Mouse (Mus musculus): Measurements from ENCODE around the gene Gtpbp1.

Gene Gtpbp1

GRCm38 (mm10) chr15:79684616-79685015, 6.0 kb upstream of the Gtpbp1 start:
- ATAC-seq (ENCODE audit: insufficient number of reproducible peaks, low FRiP score, low TSS enrichment), result no peak

DNA sequence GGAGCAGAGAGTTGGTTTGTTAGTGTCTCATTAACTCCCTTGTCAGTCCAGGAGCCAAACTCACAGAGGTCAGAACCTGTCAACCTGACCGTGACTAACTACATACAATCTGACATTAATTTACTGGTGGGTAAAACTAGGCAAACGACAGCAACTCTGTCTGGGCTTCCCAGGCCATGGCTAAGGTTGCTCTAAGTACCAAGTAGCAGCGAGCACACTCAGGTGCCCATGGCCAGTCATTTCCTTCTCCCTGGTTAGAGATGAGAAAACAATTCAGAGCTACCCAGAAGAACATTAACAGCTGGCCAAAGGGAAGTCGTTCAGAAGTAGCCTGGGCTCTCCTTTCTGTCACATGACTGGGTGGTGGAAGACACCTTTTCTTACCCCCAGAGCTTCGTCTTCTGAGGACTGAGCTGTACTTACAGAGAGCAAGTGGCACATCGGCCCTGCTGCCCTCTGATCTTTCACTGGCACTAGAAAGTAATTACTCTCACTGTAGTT, 5.5 kb upstream of the Gtpbp1 start:
- no peak for ATAC-seq (ENCODE audit: insufficient number of reproducible peaks, low FRiP score, low TSS enrichment)

- no peak for ATAC-seq (ENCODE audit: insufficient number of reproducible peaks, low FRiP score, low TSS enrichment)
Measured at GRCm38 (mm10) chr15:79686046-79686869, 4.4 kb upstream of the Gtpbp1 start.

DNA sequence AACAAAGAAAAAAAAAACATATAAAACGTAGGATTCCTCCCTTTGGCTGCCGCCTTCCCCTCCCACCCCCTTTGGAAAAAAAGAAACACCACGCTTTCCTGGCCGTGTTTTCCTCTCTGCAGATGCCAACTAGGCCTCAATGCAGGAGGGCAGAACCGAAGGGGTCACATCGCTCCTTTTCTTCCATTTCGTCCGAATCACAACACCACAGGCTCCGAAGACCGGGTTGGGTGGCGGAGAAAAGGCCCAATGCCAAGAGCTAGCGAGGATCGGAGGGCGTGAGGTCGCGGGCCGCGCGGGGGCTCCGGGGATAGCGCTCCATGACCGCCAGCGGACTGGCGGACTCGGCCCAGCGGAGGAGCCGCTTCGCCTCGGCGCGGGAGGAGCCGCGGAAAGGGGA, 3.5 kb upstream of the Gtpbp1 start:
- ATAC-seq (ENCODE audit: insufficient number of reproducible peaks, low FRiP score, low TSS enrichment), result no peak

DNA sequence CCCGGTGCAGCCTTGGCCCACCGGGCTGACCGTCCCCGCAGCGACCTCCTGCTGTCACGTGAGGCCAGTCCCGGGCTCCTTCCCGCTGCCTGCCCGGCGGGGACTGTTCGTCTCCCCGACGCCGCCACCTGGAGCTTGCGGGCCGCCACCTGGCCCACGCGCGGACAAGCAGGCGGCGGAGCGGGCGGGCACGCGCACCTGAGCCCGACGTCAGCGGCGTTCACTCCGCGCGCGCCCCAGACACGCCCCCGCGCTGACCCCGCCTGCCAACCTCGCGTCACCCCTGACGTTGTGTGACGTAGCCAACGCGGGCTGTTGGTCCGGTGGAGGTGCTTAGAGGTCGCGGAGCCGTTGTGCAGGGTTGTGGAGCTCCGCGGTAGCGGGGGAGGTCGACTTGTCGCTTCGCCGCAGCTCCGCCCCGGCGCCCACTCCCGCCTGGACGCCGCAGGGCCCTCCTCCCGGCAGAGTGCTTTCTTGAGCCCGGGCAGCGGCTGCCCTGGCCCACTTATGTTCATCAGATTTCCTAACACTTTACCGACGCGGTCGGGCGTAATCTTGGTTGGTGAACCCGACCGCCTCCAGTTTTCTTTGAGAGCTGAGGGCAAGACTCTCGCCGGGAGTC, 2.9 kb upstream of the Gtpbp1 start, which contains the start of gene Josd1:
Gene Josd1 (minus strand): TSS at position 274 of the 622 bp plus-strand sequence.
- ATAC-seq (ENCODE audit: insufficient number of reproducible peaks, low FRiP score, low TSS enrichment), result peak; percentile 64

- no peak for ATAC-seq (ENCODE audit: insufficient number of reproducible peaks, low FRiP score, low TSS enrichment)
Measured at GRCm38 (mm10) chr15:79688268-79688956, 2.2 kb upstream of the Gtpbp1 start.

DNA sequence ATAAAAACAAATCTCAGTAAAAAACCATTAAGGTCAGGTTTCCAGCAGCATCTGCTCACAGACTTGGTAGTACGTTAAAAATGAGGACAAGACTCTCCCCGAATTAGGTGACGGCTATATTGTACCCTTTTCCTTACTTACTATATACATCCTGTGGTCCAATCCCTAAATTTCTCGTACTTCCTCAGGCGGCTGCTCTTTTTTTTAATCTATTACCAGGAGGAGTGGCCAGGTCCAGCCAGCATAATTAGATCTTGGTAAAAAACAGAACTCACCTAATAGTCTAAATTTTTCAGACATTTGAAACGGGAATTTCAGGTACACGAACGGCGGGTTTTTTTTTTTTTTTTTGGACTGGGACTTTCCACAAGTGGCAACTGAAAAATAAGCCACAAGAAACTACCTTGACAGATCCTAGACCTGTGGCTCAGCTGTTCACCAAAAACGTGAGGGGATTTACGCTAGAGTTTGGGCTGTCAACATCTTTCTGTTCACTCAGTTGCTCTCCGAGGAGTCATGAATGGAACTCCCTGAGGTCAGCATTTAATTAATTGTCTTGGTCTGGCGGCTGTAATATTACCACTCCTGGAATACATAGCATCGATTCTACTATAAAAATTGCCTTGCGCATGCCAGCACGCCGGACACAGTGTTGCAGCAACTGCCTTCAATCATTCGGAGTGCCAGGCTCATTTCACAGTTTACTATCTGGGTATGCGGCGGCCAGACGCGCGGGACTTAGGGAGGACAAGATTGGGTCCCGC, 801 bp upstream of the Gtpbp1 start:
- no peak for ATAC-seq (ENCODE audit: insufficient number of reproducible peaks, low FRiP score, low TSS enrichment)

DNA sequence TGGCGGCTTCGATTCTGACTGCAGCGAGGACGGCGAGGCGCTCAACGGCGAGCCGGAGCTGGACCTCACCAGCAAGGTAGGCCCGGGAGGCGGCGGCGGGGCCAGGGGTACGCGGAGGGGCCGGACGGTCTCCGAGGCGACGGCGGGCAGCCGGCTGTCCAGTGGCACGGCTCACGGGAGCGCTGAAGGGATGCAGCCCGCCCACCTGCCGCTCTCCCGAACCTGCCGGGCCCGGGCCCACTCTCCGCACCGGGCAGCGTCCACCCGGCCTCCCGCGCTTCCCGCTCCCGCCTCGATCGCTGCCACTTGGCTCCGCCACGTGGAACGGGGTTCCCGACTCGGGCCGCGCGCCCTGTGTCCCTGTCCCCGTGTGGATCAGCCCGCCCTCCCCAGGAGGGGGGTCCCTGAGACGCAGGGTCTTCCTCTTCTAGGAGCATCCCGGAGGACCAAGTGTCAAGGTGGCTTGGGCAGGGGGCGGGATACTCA, 421 bp downstream of the Gtpbp1 start:
- ATAC-seq (ENCODE audit: insufficient number of reproducible peaks, low FRiP score, low TSS enrichment), result peak; percentile 2; the same call in 1 of the 2 replicates

GRCm38 (mm10) chr15:79692334-79692733, 1.7 kb downstream of the Gtpbp1 start:
- ATAC-seq (ENCODE audit: insufficient number of reproducible peaks, low FRiP score, low TSS enrichment), result no peak

GRCm38 (mm10) chr15:79693740-79694139, 3.1 kb downstream of the Gtpbp1 start:
- ATAC-seq (ENCODE audit: insufficient number of reproducible peaks, low FRiP score, low TSS enrichment), result no peak

DNA sequence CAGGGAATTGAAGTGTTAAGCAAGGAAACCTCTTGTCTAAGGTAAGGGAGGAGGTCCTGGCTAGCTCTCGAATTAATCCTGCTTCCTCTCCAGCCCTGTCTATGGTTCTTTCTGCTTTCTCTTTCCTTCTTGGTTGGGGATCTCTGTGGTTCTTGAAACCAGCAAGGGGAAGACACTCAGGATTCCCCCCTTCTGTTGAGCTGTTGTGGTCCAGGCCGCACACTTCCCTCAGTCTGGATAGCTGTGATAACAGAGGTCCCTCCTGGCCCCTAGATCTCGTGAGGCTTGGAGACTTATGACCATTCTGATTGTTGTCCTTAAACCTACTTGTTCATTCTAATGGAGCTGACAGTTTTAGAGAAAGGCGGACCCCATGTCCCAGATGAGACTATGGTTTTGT, 3.9 kb downstream of the Gtpbp1 start:
- no peak for ATAC-seq (ENCODE audit: insufficient number of reproducible peaks, low FRiP score, low TSS enrichment)

- ATAC-seq (ENCODE audit: insufficient number of reproducible peaks, low FRiP score, low TSS enrichment), result no peak
Measured at GRCm38 (mm10) chr15:79695516-79695915, 4.9 kb downstream of the Gtpbp1 start.

DNA sequence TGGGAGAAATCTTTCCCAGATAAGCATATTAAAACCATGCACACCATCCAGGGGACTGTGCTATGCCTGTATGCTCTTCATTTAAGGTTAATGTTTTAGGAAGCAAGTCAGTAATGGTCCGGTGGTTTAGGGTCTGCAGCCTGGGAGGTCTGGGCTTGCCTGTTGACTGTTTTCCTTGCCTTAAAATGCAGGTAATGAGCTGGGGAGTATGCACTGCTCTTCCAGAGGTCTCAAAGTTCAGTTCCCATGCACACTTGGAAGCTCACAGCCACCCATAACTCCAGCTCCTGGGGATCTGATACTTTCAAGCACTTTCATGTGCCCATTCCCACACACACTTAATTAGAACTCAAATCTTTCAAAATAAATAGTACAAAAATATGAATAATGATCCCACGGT, 5.9 kb downstream of the Gtpbp1 start:
- ATAC-seq (ENCODE audit: insufficient number of reproducible peaks, low FRiP score, low TSS enrichment), result no peak

DNA sequence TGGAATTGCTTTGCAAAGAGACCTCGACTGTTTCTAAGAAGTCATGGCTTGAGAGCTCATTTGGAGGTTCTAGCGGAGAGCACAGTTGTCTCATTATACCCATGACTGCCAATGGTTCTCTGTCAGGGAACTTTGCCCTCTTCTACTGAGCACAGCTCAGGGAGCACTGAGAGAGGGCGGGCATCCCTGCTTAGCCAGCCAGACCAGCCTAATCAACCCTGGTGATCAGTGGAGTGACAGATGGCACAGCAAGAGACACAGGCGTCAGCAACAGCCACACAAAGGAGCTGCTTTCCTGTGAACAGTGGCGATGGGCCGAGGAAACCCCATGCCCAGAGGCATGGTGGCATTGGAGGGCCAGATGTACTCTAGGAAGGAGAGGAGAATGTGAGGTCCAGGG, 6.4 kb downstream of the Gtpbp1 start:
- peak; percentile 70; the same call in 1 of the 2 replicates for ATAC-seq (ENCODE audit: insufficient number of reproducible peaks, low FRiP score, low TSS enrichment)

GRCm38 (mm10) chr15:79697558-79698187, 7.0 kb downstream of the Gtpbp1 start:
- no peak for ATAC-seq (ENCODE audit: insufficient number of reproducible peaks, low FRiP score, low TSS enrichment)

DNA sequence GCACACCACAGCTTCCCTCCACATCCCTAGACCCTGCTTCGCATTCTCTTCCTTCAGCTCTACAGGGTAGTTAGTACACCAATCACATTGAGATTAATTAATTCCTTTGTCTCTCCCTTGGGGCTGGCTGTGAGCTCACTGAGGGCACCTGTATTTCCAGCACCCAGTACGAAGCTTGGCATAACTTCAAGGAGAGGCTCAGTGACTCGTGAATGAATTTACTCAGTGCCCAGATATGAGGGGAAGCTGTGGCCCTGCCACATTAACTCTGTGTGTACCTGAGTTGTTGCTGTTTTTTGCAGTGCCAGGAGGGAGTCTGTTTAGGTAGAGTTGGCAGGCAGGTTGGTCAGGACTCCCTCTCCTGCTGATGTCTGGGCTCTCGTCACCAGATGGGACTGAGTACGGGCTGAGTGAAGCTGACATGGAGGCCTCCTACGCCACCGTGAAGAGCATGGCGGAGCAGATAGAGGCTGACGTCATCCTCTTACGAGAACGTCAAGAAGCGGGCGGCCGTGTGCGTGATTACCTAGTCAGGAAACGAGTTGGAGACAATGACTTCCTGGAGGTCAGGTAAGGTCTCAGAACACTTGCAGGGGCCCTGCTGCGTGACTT, 16.1 kb downstream of the Gtpbp1 start:
- peak; percentile 45; the same call in 1 of the 2 replicates for ATAC-seq (ENCODE audit: insufficient number of reproducible peaks, low FRiP score, low TSS enrichment)

- no peak for ATAC-seq (ENCODE audit: insufficient number of reproducible peaks, low FRiP score, low TSS enrichment)
Measured at GRCm38 (mm10) chr15:79708229-79708822, 17.7 kb downstream of the Gtpbp1 start.

DNA sequence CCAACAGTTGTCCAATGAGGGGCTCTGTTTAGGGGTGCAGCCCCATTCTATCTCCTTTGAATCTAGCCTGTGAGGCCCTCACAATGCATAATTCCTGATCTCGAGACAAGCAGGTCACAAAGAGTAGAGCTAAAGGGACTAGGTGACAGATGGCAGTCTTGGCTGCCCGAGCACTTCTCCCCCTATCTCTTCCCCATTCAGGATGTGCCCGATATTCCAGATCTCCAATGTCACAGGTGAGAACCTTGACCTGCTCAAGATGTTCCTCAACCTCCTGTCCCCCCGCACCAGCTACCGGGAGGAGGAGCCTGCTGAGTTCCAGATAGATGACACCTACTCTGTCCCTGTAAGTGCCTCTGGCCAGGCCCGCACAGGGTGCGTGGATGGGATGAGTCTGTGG, 25.0 kb downstream of the Gtpbp1 start:
- ATAC-seq (ENCODE audit: insufficient number of reproducible peaks, low FRiP score, low TSS enrichment), result peak; percentile 68; the same call in 1 of the 2 replicates

DNA sequence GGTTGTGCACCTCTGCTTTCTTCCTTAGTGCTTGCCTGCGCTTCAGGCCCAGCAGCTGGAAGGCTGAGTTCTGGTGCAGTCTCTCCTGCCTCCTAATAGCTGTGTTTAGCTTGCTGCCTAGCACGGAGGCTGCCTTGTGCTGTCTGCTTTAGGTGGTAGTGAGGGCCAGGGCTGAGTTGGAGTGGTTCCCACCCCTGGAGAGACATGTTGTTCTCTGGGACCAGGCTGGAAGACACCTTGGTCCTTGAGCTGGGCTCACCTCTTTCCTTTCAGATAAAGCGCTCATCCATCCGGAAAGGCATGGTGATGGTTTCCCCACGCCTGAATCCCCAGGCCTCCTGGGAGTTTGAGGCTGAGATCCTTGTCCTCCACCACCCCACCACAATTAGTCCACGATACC, 26.1 kb downstream of the Gtpbp1 start:
- no peak for ATAC-seq (ENCODE audit: insufficient number of reproducible peaks, low FRiP score, low TSS enrichment)
